Mouse (Mus musculus) left cerebral cortex, adult 11 months (tissue): ENCODE results near the gene Ptgdr.
"Not testable (repeated sequence)": the region's sequence is repeated elsewhere in the genome, so short reads cannot be mapped to it uniquely, and the experiment has no call there.

Experiments used
- DNase-seq: peaks from one replicate; pipeline ENCODE4 v3.0.0; 2022; ENCODE audit warnings: low spot score

Ptgdr gene

DNA sequence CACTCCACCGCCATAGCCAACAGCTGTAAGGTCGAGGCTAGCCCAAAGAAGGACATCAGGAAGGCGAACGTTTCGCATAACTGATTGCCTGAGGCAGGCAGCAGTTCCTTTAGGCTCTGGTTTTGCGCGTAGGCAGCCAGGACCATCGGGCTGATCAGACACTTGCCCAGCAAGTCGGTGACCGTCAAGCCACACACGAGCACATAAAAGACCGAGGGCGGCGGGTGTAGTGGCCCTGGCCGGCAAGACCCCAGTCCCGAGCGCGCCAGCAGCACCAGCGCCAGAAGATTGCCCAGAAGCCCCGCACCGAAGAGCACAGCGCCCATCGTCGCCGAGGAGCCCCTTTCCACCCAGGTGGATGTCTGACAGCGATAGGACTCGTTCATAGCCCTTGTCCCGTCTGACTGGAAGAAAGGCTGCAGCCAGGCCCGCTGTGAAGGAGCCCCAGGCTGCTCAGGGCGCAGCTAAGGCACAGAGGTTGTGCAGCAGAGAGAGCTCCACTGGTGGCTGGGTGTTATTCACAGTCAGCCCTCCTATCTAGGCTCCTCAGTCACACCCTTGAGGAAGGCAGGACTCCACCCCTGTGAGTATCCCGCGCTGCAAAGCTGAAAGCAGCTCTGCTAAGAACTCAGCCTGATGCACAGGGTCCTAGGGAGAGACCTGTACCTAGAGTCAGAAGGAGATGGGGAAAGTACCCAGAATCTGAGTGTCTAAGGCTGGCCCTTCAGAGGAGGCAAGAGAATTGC is at the start of gene Ptgdr:
Gene Ptgdr, minus strand, starts transcription at position 508 of the 746 bp plus-strand sequence.
- no peak for DNase-seq

- DNase-seq, result no peak
Observed at GRCm38 (mm10) chr14:44907774-44908173, 48.6 kb upstream of the Ptgdr start.

DNA sequence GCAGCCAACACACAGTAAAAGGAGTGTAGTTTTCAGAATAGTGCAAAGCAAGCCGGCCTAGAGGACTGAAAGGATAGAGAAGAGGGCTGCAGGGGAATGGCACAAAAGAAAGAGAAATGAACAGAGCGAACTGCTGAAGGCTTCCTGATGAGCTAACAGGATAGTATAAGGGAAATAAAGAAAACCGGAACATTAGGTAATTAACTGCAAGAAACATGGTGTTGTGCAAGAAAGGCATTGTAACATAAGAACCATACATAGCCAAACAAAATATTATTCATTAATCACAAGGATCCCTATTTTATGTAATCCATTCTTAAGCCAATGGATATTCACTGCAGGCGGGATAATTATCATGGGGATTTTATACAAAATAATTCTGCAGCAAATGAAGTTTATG is 45.0 kb upstream of the Ptgdr start:
- DNase-seq, result no peak

DNA sequence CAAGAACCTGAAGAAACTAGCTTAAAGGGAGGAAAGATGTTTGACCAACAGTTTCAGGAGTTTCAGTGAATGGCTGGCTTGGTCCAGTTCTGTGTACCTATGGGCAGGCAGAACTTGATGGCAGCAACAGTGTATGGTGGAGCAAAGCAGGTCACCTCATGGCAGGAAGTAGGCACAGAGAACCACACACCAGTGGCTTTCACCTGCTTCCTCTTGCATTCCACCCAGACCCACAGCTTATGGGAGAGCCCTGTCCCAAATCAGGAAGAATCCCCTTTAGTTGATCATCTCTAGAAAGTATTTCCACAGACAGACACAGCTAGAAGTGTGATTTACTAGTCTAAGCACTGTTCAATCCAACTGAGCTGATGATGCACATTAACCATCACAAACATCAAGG is 42.6 kb upstream of the Ptgdr start:
- not testable (repeated sequence) for DNase-seq

- DNase-seq, result no peak
Observed at GRCm38 (mm10) chr14:44891387-44892132, 32.4 kb upstream of the Ptgdr start.

GRCm38 (mm10) chr14:44869686-44870085 is 10.5 kb upstream of the Ptgdr start:
- DNase-seq, result no peak

GRCm38 (mm10) chr14:44865661-44866060 is 6.5 kb upstream of the Ptgdr start:
- no peak for DNase-seq

DNA sequence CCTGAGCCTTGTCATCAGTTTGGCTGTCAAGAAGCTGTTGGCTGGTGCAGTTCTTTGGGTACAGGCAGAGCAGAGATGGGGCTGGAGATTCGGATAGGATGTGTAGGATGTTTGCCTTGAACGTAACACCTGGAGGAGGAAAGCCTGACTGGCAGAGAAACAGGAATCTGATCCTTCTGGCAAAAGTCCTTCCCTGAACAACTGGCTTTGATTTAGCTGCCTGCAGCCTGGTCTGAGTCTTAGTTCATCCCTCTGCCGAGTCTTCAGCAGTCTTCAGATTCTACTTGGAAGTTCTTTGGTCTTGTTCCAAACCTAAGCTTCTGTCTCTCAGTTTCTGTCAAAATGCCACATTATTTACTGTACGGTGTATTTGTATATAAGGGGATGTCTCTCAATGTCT is 3.9 kb upstream of the Ptgdr start:
- DNase-seq, result no peak

DNA sequence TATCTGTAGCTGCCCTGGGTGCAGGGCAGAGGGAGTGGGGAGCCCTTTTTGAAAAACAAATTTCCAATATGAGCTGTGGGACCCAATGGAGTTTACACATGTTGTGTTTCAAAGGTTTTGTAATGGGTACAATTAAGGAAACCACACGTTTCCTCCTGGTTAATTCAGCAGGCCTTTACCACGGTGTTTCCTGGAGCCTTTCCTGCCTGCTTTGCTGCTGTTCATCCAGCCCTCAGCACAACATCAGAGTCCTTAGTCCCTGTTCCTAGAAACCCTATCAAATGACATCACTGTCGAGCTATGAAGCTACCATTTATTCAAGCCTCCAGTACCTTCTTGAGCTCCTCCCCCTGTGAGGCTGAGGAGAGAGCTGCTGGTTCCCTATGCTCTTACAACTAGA is 2.0 kb upstream of the Ptgdr start:
- no peak for DNase-seq

DNA sequence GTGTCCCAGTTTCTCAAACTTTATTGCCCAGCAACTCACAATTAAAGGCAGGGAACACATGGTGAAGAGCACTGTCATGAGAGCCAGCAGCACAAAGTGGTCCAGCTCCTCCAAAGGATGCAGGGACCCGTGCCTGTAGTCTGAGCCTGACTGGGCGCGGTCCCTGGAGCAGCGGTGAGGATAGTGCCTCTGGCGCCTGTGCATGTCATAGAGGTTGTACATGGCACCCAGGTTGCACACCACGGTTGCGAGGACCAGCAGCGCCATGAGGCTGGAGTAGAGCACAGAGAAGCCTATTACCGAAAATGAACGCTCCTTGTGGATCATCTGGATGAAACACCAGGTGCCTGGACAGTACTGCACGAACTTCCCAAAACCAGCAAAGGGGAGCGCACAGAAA is 803 bp downstream of the Ptgdr start:
- DNase-seq, result no peak

DNA sequence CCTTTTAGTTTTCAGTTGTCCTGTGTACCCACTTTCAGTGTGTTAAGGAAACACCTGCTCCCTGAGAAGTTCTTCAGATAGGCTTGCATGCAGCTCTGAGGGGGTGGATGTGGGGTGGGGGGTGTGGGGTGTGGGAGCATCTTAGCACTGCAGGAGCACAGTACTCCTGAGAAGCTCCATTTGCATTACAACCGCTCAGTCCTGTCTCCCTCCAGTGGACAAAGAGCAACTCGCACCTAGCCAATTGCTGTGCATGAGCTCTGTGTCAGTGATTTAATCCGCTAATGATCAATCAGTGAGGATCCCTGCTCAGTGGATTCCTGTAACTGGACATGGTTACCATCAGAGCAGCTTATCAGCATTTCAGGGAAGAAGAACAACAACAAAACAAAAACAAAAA is 8.5 kb downstream of the Ptgdr start:
- not testable (repeated sequence) for DNase-seq

DNA sequence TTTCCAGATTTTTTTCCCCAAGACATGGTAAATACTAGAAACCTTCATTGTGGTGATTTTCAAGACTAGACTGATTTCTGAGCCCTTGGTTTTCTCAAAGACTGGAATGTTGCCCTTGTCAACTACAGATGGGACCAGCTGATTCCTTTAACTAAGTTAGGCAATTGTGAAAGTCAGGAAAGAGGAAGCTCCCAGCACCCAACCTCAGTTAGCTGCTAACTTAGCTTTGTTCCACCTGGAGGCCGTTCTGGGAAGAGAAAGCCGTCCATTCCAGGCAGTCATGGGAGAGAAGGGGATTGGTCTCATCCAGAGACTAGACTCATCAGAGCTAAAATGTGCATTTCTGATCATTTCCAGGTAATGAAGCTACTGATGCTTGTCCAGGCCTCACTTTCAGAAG is 11.4 kb downstream of the Ptgdr start:
- no peak for DNase-seq

GRCm38 (mm10) chr14:44846558-44847263 is 12.5 kb downstream of the Ptgdr start:
- no peak for DNase-seq

DNA sequence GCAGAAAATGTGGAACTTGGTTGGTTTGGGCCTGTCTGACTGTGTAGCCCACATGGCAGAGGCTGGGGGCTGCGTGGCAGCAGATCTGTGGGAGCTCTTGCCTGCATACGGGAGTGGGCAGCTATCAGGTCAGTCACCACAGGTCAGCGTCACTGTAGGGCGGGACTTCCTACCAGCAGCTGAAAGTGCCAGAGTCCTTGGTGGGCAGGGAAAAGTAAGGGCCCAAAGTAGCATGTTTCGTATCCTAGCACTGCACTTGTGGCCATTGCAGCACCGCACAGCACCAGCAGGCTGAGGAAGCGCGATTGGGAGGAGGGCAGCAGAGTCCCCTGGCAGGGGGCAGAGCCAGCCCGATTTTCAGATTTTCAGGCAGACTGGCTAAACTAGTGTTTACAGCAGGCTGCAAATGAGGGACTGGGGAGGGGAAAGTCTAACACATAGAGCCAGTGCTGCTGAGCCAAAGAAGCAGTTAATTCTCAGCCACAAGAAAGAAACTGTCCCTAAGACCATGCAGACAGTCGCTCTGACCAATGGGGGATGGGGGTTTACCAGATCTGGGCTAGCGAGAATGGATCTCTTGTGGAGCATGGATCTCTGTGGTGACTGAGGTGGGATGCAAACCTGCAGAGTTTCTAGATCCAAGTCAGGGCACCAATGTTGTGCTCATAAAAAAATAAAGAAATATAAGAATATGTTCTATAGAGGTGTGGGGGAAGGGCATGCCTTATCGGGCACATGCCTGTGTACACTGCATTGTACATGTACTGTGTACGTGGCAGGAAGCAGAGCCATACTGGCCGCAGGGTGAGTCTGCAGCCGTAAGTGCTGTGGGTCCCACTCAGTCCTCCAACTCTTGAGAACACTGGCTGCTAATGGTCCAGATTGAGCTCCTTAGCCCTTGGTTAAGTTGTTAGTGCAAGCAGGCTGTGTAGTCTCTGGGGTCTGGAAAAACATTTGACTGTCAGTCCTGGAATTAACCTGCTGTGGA is 15.1 kb downstream of the Ptgdr start:
- DNase-seq, result no peak

- no peak for DNase-seq
Observed at GRCm38 (mm10) chr14:44838685-44839084, 20.5 kb downstream of the Ptgdr start.

GRCm38 (mm10) chr14:44835132-44835531 is 24.0 kb downstream of the Ptgdr start:
- DNase-seq, result no peak

DNA sequence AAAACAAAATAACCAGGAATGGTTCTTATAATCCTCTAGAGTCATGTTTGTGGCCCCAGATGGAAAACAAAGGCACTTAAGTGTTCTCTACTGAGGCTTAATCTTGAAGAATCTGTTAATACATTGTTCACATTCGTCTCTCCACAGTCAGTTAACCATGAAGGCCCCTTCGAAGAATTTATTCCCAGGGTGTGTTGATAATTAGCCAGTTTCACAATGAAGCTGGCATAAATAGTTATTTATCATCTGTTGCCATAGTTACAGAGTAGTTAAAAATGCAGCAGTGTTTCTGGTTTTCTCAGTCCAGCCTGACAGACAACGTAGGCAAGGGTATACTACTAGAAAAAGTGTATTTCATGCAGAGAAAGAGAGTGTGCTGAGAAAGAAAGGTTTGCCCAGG is 25.0 kb downstream of the Ptgdr start:
- DNase-seq, result not testable (repeated sequence)

- DNase-seq, result not testable (repeated sequence)
Observed at GRCm38 (mm10) chr14:44833096-44833495, 26.1 kb downstream of the Ptgdr start.

DNA sequence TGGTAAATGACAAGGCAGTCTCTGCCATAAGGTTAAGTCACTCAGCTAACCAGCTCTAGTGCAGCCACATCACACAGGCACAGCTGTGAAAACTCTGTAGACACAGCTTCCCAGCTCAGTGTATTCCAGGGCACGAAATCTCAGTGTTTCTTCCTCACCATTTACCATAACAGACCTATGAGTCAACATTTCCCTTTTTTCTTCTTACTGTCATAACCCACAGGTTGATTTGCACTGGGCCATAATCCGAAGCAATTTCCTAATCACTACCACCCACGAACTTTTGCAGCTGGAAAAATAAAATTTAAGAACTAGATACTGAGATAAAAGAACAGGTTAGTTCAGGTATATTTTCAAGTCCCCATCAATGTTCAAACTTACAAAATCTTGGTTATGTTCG is 31.4 kb downstream of the Ptgdr start:
- DNase-seq, result no peak

- no peak for DNase-seq
Observed at GRCm38 (mm10) chr14:44821177-44822057, 37.8 kb downstream of the Ptgdr start.

- DNase-seq, result not testable (repeated sequence)
Observed at GRCm38 (mm10) chr14:44813152-44813551, 46.0 kb downstream of the Ptgdr start.
